Mouse (Mus musculus) retina, embryonic 14.5 days (tissue): ENCODE measurements around the gene Gm36245.
"Not testable (repeated sequence)": the region's sequence is repeated elsewhere in the genome, so short reads cannot be mapped to it uniquely, and the experiment has no call there.

Experiments used
- DNase-seq: peaks from one replicate; pipeline ENCODE4 v3.0.0-alpha.2; 2015; ENCODE audit warnings: low spot score

Gene Gm36245

GRCm38 (mm10) chr15:77598958-77599357, at the start of gene Gm36245:
Gene Gm36245 (plus strand): TSS chr15:77599258.
- DNase-seq, result no peak

- DNase-seq, result no peak
Observed at GRCm38 (mm10) chr15:77561792-77562191, 37.3 kb upstream of the Gm36245 start, which contains the start of gene 1700025B11Rik. Gene 1700025B11Rik (minus strand): TSS chr15:77561892.

- DNase-seq, result no peak
Observed at GRCm38 (mm10) chr15:77563219-77563618, 35.8 kb upstream of the Gm36245 start.

GRCm38 (mm10) chr15:77578801-77579200, 20.3 kb upstream of the Gm36245 start:
- DNase-seq, result no peak

GRCm38 (mm10) chr15:77579311-77579710, 19.7 kb upstream of the Gm36245 start:
- DNase-seq, result no peak

- no peak for DNase-seq
Observed at GRCm38 (mm10) chr15:77581681-77582080, 17.4 kb upstream of the Gm36245 start.

- DNase-seq, result no peak
Observed at GRCm38 (mm10) chr15:77587026-77587425, 12.0 kb upstream of the Gm36245 start.

GRCm38 (mm10) chr15:77588981-77589380, 10.1 kb upstream of the Gm36245 start:
- no peak for DNase-seq

- DNase-seq, result no peak
Observed at GRCm38 (mm10) chr15:77590881-77591280, 8.2 kb upstream of the Gm36245 start.

GRCm38 (mm10) chr15:77593557-77593956, 5.5 kb upstream of the Gm36245 start:
- no peak for DNase-seq

GRCm38 (mm10) chr15:77595961-77596360, 3.1 kb upstream of the Gm36245 start, which contains the start of gene Apol10b:
Gene Apol10b (minus strand): TSS chr15:77596125.
- DNase-seq, result no peak

- DNase-seq, result no peak
Observed at GRCm38 (mm10) chr15:77598429-77598828, 629 bp upstream of the Gm36245 start.

GRCm38 (mm10) chr15:77606069-77606468, 7.0 kb downstream of the Gm36245 start:
- no peak for DNase-seq

- DNase-seq, result no peak
Observed at GRCm38 (mm10) chr15:77624710-77625109, 25.7 kb downstream of the Gm36245 start.

- not testable (repeated sequence) for DNase-seq
Observed at GRCm38 (mm10) chr15:77626471-77626870, 27.4 kb downstream of the Gm36245 start.

- DNase-seq, result not testable (repeated sequence)
Observed at GRCm38 (mm10) chr15:77628647-77629046, 29.6 kb downstream of the Gm36245 start.

GRCm38 (mm10) chr15:77629822-77630221, 30.8 kb downstream of the Gm36245 start:
- not testable (repeated sequence) for DNase-seq

- DNase-seq, result not testable (repeated sequence)
Observed at GRCm38 (mm10) chr15:77643176-77643575, 44.1 kb downstream of the Gm36245 start, which contains the start of gene Apol11b. Gene Apol11b (minus strand): TSS chr15:77643286.

- DNase-seq, result not testable (repeated sequence)
Observed at GRCm38 (mm10) chr15:77651143-77651542, 52.1 kb downstream of the Gm36245 start.
